21 mouse cellular contexts compared by ENCODE assay signal in genomic region chr6:122466092-122466713, GRCm38 (mm10). TPM values are rescaled to one million over a fixed set of nuclear protein-coding genes. Genes with fewer than 3 reads are reported as not detected.
DNase-seq lines count a peak whose midpoint lies in the region; ATAC-seq lines count a peak whose summit lies in the region.
"Had no signal": no experiment of that assay in that cellular context is flagged by ENCODE, and none has a peak within 500 bp of the region (broad histone marks: within the 10 kb centered on the region; RNA-seq: fewer than 3 reads in every experiment).

No protein-coding gene starts in this region.

- H3K4me3 ChIP-seq in forebrain, embryonic 16.5 days (replicated peaks; ENCODE audit: low read length): no peak overlapping the region
- no peak overlapping the region for H3K4me3 ChIP-seq in forebrain, embryonic 13.5 days
- H3K4me3 ChIP-seq in hindbrain, embryonic 16.5 days (ENCODE audit: low read length): no peak overlapping the region
- H3K4me3 ChIP-seq: embryonic facial prominence, embryonic 15.5 days; gastrocnemius, adult 2 months; heart, embryonic 15.5 days; limb, embryonic 15.5 days; midbrain, embryonic 12.5 days had no signal

- no peaks in the 10 kb centered on the region for H3K9me3 ChIP-seq in forebrain, embryonic 16.5 days (ENCODE audit: control insufficient read depth, low read length)
- H3K9me3 ChIP-seq in forebrain, embryonic 13.5 days (replicated peaks): no peaks in the 10 kb centered on the region
- H3K9me3 ChIP-seq in hindbrain, embryonic 16.5 days (ENCODE audit: control insufficient read depth, low read length): no peaks in the 10 kb centered on the region
- H3K9me3 ChIP-seq: embryonic facial prominence, embryonic 15.5 days; G1E; heart, embryonic 15.5 days; limb, embryonic 15.5 days; midbrain, embryonic 12.5 days had no signal

- H3K4me1 ChIP-seq in forebrain, embryonic 16.5 days (replicated peaks; ENCODE audit: control insufficient read depth, insufficient read depth, low read length): no peaks in the 10 kb centered on the region
- 0 out of 2 replicates have a peak, but pooled peaks cover 4% of the 10 kb centered on the region for H3K4me1 ChIP-seq in forebrain, embryonic 13.5 days
- H3K4me1 ChIP-seq in hindbrain, embryonic 16.5 days (ENCODE audit: control insufficient read depth, insufficient read depth, low read depth, low read length): no peaks in the 10 kb centered on the region
- H3K4me1 ChIP-seq: embryonic facial prominence, embryonic 15.5 days; heart, embryonic 15.5 days; limb, embryonic 15.5 days; midbrain, embryonic 12.5 days had no signal

- no peak overlapping the region for H3K27ac ChIP-seq in forebrain, embryonic 16.5 days (ENCODE audit: low read length)
- no peak overlapping the region for H3K27ac ChIP-seq in forebrain, embryonic 13.5 days
- no peak overlapping the region for H3K27ac ChIP-seq in hindbrain, embryonic 16.5 days (ENCODE audit: low read depth, low read length)
- H3K27ac ChIP-seq: embryonic facial prominence, embryonic 15.5 days; gastrocnemius, adult 2 months; heart, embryonic 15.5 days; limb, embryonic 15.5 days; midbrain, embryonic 12.5 days had no signal

- DNase-seq in right cerebral cortex, postnatal 10 days (ENCODE audit: low spot score in 2 of 2): peak; percentile 34 to 46
- no peak for DNase-seq in right cerebral cortex, postnatal 14 days
- DNase-seq in kidney, postnatal 4 days: no peak
- DNase-seq: adrenal gland, adult 8-10 months; cerebellum, adult 8-10 months; gastrocnemius, adult 2 months; kidney, adult 18-20 months; kidney, postnatal 14 days; liver, postnatal 0 days; thymus, adult 2 months had no signal

- no peak overlapping the region for H3K4me2 ChIP-seq in forebrain, embryonic 16.5 days (ENCODE audit: low read length)
- H3K4me2 ChIP-seq in forebrain, embryonic 13.5 days: no peak overlapping the region
- H3K4me2 ChIP-seq in hindbrain, embryonic 16.5 days (ENCODE audit: low read length): no peak overlapping the region
- H3K4me2 ChIP-seq: embryonic facial prominence, embryonic 15.5 days; heart, embryonic 15.5 days; limb, embryonic 15.5 days; midbrain, embryonic 12.5 days had no signal

- peak; percentile 38; the same call in 1 of the 2 replicates for ATAC-seq in forebrain, embryonic 16.5 days
- ATAC-seq in forebrain, embryonic 13.5 days: no peak
- peak; percentile 73; the same call in 1 of the 2 replicates for ATAC-seq in hindbrain, embryonic 16.5 days
- no peak for ATAC-seq in megakaryocyte progenitor cell, adult 5-6 weeks (replicated peaks; ENCODE audit: poor library complexity)
- ATAC-seq: CD4-positive, CD25-positive, alpha-beta regulatory T cell, adult 4 months; liver, postnatal 0 days had no signal

- H3K27me3 ChIP-seq in forebrain, embryonic 16.5 days (replicated peaks; ENCODE audit: control insufficient read depth, insufficient read depth, low read length): no peaks in the 10 kb centered on the region
- no peaks in the 10 kb centered on the region for H3K27me3 ChIP-seq in forebrain, embryonic 13.5 days
- no peaks in the 10 kb centered on the region for H3K27me3 ChIP-seq in hindbrain, embryonic 16.5 days (replicated peaks; ENCODE audit: control insufficient read depth, insufficient read depth, low read length)
- H3K27me3 ChIP-seq: embryonic facial prominence, embryonic 15.5 days; heart, embryonic 15.5 days; limb, embryonic 15.5 days; midbrain, embryonic 12.5 days had no signal

- peaks cover 51% of the 10 kb centered on the region for H3K36me3 ChIP-seq in forebrain, embryonic 16.5 days (ENCODE audit: control insufficient read depth, insufficient read depth)
- H3K36me3 ChIP-seq in forebrain, embryonic 13.5 days (ENCODE audit: poor library complexity, severe bottlenecking): peaks cover 82% of the 10 kb centered on the region
- H3K36me3 ChIP-seq in hindbrain, embryonic 16.5 days (ENCODE audit: control insufficient read depth, insufficient read depth, low read length): peaks cover 31% of the 10 kb centered on the region
- H3K36me3 ChIP-seq: G1E; heart, embryonic 15.5 days had no signal

- 64% methylated on average over 3 of the region's 3 CpGs for WGBS in forebrain, embryonic 16.5 days
- WGBS in forebrain, embryonic 13.5 days: 67% methylated on average over 3 of the region's 3 CpGs
- WGBS in hindbrain, embryonic 16.5 days: 67% methylated on average over 3 of the region's 3 CpGs

- no peak overlapping the region for H3K9ac ChIP-seq in forebrain, embryonic 16.5 days (replicated peaks; ENCODE audit: low read depth, low read length)
- no peak overlapping the region for H3K9ac ChIP-seq in forebrain, embryonic 13.5 days
- no peak overlapping the region for H3K9ac ChIP-seq in hindbrain, embryonic 16.5 days (ENCODE audit: low read depth, low read length)
- H3K9ac ChIP-seq: embryonic facial prominence, embryonic 15.5 days; heart, embryonic 15.5 days; limb, embryonic 15.5 days; liver, postnatal 0 days; midbrain, embryonic 12.5 days had no signal

RNA-seq across cellular contexts. Expression of gene Rimklb, which starts 32.4 kb away (rescaled TPM):
- 97.3 and 97.9 TPM in 2 replicates for polyA plus RNA-seq in forebrain, embryonic 16.5 days (2015; fragmentation: Nextera tagmentation; extraction: Ambion mirVana)
- polyA plus RNA-seq in forebrain, embryonic 13.5 days (2015; fragmentation: Nextera tagmentation; extraction: Ambion mirVana): 81.1 and 81.7 TPM in 2 replicates
- 105 and 116 TPM in 2 replicates for polyA plus RNA-seq in hindbrain, embryonic 16.5 days (2015; fragmentation: Nextera tagmentation; extraction: Ambion mirVana)
- not detected in 2 replicates for total RNA-seq in megakaryocyte progenitor cell, adult 5-6 weeks (2015)
- not detected in 2 replicates for total RNA-seq in megakaryocyte progenitor cell, adult 5-6 weeks (2017)
- total RNA-seq: granulocyte monocyte progenitor cell, adult 5-6 weeks had no signal
- polyA plus RNA-seq: liver, postnatal 0 days had no signal

RNA-seq across cellular contexts. Expression of gene Mfap5, which starts 39.4 kb away (rescaled TPM):
- polyA plus RNA-seq in forebrain, embryonic 16.5 days (2015; fragmentation: Nextera tagmentation; extraction: Ambion mirVana): 1.7 and 3.1 TPM in 2 replicates
- polyA plus RNA-seq in forebrain, embryonic 13.5 days (2015; fragmentation: Nextera tagmentation; extraction: Ambion mirVana): 1.0 and 1.2 TPM in 2 replicates
- polyA plus RNA-seq in hindbrain, embryonic 16.5 days (2015; fragmentation: Nextera tagmentation; extraction: Ambion mirVana): 3.6 and 3.9 TPM in 2 replicates
- total RNA-seq in megakaryocyte progenitor cell, adult 5-6 weeks (2015): not detected in 2 replicates
- not detected in 2 replicates for total RNA-seq in megakaryocyte progenitor cell, adult 5-6 weeks (2017)
- total RNA-seq: granulocyte monocyte progenitor cell, adult 5-6 weeks had no signal
- polyA plus RNA-seq: CD4-positive, CD25-positive, alpha-beta regulatory T cell, adult 4 months; G1E had no signal

Comparison
In these comparisons a context has a peak if more than half of its experiments do, and no peak if none do; other contexts are left out.
1. ATAC-seq: peak in forebrain, embryonic 16.5 days (single experiment) and hindbrain, embryonic 16.5 days (single experiment); none in forebrain, embryonic 13.5 days (single experiment) and megakaryocyte progenitor cell, adult 5-6 weeks (single experiment).
2. DNase-seq: peak in right cerebral cortex, postnatal 10 days (2 of 2); none in right cerebral cortex, postnatal 14 days (single experiment) and kidney, postnatal 4 days (0 of 2).